ENCODE assay signal across 8 mouse cellular contexts in the genomic region with DNA sequence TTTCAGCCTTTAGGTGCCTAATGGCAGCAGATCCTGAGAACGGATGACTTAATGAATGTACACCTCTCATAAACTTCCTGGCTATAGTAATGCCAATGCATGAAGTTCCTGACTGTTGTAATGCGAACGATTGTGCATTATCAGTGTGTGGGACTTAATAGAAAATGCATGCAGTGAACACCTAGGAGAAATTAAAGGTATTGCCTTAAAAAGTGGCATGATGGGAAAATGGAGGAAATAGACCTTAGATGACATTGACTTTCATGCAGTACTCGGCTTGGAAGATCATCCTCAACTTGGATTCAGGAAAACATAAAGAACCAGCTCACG. TPM values are rescaled to one million over a fixed set of nuclear protein-coding genes. Genes with fewer than 3 reads are reported as not detected.
DNase-seq lines count a peak whose midpoint lies in the region; ATAC-seq lines count a peak whose summit lies in the region.

No protein-coding gene starts in this region.

- H3K9me3 ChIP-seq in kidney, embryonic 15.5 days (replicated peaks): no peaks in the 10 kb centered on the region
- no peaks in the 10 kb centered on the region for H3K9me3 ChIP-seq in hindbrain, embryonic 12.5 days (replicated peaks)
- H3K9me3 ChIP-seq in midbrain, embryonic 12.5 days: no peaks in the 10 kb centered on the region

- no peaks in the 10 kb centered on the region for H3K36me3 ChIP-seq in kidney, embryonic 15.5 days
- no peaks in the 10 kb centered on the region for H3K36me3 ChIP-seq in hindbrain, embryonic 12.5 days
- no peaks in the 10 kb centered on the region for H3K36me3 ChIP-seq in midbrain, embryonic 12.5 days

- peaks cover 7% of the 10 kb centered on the region; the same call in 1 of the 2 replicates for H3K4me1 ChIP-seq in kidney, embryonic 15.5 days
- peaks cover 3% of the 10 kb centered on the region; the same call in 1 of the 2 replicates for H3K4me1 ChIP-seq in hindbrain, embryonic 12.5 days
- no peaks in the 10 kb centered on the region for H3K4me1 ChIP-seq in midbrain, embryonic 12.5 days

- WGBS in kidney, embryonic 15.5 days: 80% methylated on average over 5 of the region's 5 CpGs
- WGBS in hindbrain, embryonic 12.5 days: 83% methylated on average over 5 of the region's 5 CpGs
- WGBS in midbrain, embryonic 12.5 days: 86% methylated on average over 5 of the region's 5 CpGs

- peak overlapping the region; percentile 72 for H3K4me3 ChIP-seq in kidney, embryonic 15.5 days (replicated peaks)
- H3K4me3 ChIP-seq in hindbrain, embryonic 12.5 days: peak overlapping the region; percentile 73
- H3K4me3 ChIP-seq in midbrain, embryonic 12.5 days: peak overlapping the region; percentile 62

- peak overlapping the region; percentile 84; the same call in 1 of the 2 replicates for H3K27ac ChIP-seq in kidney, embryonic 15.5 days
- H3K27ac ChIP-seq in hindbrain, embryonic 12.5 days: no peak overlapping the region
- peak overlapping the region; percentile 75 for H3K27ac ChIP-seq in midbrain, embryonic 12.5 days (replicated peaks)

- H3K4me2 ChIP-seq in kidney, embryonic 15.5 days: peak overlapping the region; percentile 73
- H3K4me2 ChIP-seq in hindbrain, embryonic 12.5 days (replicated peaks): peak overlapping the region; percentile 71
- H3K4me2 ChIP-seq in midbrain, embryonic 12.5 days (replicated peaks): peak overlapping the region; percentile 68

- no peak for DNase-seq in kidney, postnatal 4 days
- DNase-seq in c-Kit-negative CD71-positive TER-119-positive erythroid progenitor cells, embryonic 14.5 days (ENCODE audit: low read depth, low spot score): peak; percentile 27
- no peak for DNase-seq in retina, embryonic 14.5 days (ENCODE audit: low spot score)
- no peak for DNase-seq in kidney, postnatal 36 days
- DNase-seq in spleen, adult 12 weeks (ENCODE audit: low spot score): no peak

- H3K9ac ChIP-seq in kidney, embryonic 15.5 days: peak overlapping the region; percentile 60
- peak overlapping the region; percentile 61 for H3K9ac ChIP-seq in hindbrain, embryonic 12.5 days
- peak overlapping the region; percentile 62 for H3K9ac ChIP-seq in midbrain, embryonic 12.5 days (replicated peaks)

- no peaks in the 10 kb centered on the region for H3K27me3 ChIP-seq in kidney, embryonic 15.5 days
- H3K27me3 ChIP-seq in hindbrain, embryonic 12.5 days: no peaks in the 10 kb centered on the region
- no peaks in the 10 kb centered on the region for H3K27me3 ChIP-seq in midbrain, embryonic 12.5 days

- ATAC-seq in kidney, embryonic 15.5 days (replicated peaks; ENCODE audit: low FRiP score): no peak
- no peak for ATAC-seq in hindbrain, embryonic 12.5 days (ENCODE audit: low FRiP score)
- ATAC-seq in midbrain, embryonic 12.5 days (ENCODE audit: low FRiP score, low read depth): no peak

RNA-seq across cellular contexts. Expression of a gene that starts 0.3 kb away (rescaled TPM):
- polyA plus RNA-seq in kidney, embryonic 15.5 days (2015; fragmentation: Nextera tagmentation; extraction: Ambion mirVana): 0.57 and 0.59 TPM in 2 replicates
- polyA plus RNA-seq in hindbrain, embryonic 12.5 days (2016; fragmentation: Nextera tagmentation; extraction: Ambion mirVana): 0.93 and 0.94 TPM in 2 replicates
- polyA plus RNA-seq in midbrain, embryonic 12.5 days (2016; fragmentation: Nextera tagmentation; extraction: Ambion mirVana): 0.73 and 0.92 TPM in 2 replicates

RNA-seq across cellular contexts. Expression of a gene that starts 0.6 kb away (rescaled TPM):
- 1.2 and 1.8 TPM in 2 replicates for polyA plus RNA-seq in kidney, embryonic 15.5 days (2015; fragmentation: Nextera tagmentation; extraction: Ambion mirVana)
- 1.9 and 3.5 TPM in 2 replicates for polyA plus RNA-seq in hindbrain, embryonic 12.5 days (2016; fragmentation: Nextera tagmentation; extraction: Ambion mirVana)
- 1.0 and 2.3 TPM in 2 replicates for polyA plus RNA-seq in midbrain, embryonic 12.5 days (2016; fragmentation: Nextera tagmentation; extraction: Ambion mirVana)
